Mouse (Mus musculus) E14TG2a.4 (cell line): ENCODE measurements at regions not wholly inside any gene's neighbourhood (a gene's known extent, or its start where the extent isn't known, plus 50 kb on each side); places are given as distances from the start of the nearest gene placed in this dataset.

Experiments
- H3K27me3 ChIP-seq: 2 replicates; pipeline ENCODE4 v1.6.1; 2014; ENCODE audit warnings: low read length, control low read depth; ENCODE audit not compliant: insufficient read depth
- H3K36me3 ChIP-seq: 2 replicates; pipeline ENCODE4 v1.6.1; 2014; ENCODE audit warnings: low read length, control low read depth; ENCODE audit not compliant: insufficient read depth
- H3K4me1 ChIP-seq: replicated peaks from 2 replicates; pipeline ENCODE4 v1.6.1; 2014; ENCODE audit warnings: low read depth, low read length, control low read depth
- H3K4me3 ChIP-seq: replicated peaks from 2 replicates; pipeline ENCODE4 v1.5.1; 2014; ENCODE audit warnings: mild to moderate bottlenecking, low read length
- H3K9me3 ChIP-seq: 2 replicates; pipeline ENCODE4 v1.6.1; 2014; ENCODE audit warnings: low read length, control low read depth
- CTCF ChIP-seq: conservative IDR thresholded peaks from 2 replicates; pipeline ENCODE4 v1.5.1; 2014; ENCODE audit warnings: low read length
- NANOG ChIP-seq: IDR thresholded peaks from 2 replicates; pipeline ENCODE4 v1.6.1; 2014; ENCODE audit warnings: borderline replicate concordance, low read length, mixed read lengths
- POU5F1 ChIP-seq: IDR thresholded peaks from 2 replicates; pipeline ENCODE4 v1.6.1; 2014; ENCODE audit warnings: low read length, borderline replicate concordance

- no peaks in the 10 kb centered on the region for H3K36me3 ChIP-seq
- no peak overlapping the region for H3K4me3 ChIP-seq
- H3K9me3 ChIP-seq, result no peaks in the 10 kb centered on the region
- TF ChIP-seq CTCF (no peak), NANOG (no peak), POU5F1 (no peak)
- H3K27me3 ChIP-seq, result no peaks in the 10 kb centered on the region
- H3K4me1 ChIP-seq, result no peaks in the 10 kb centered on the region
Measured at GRCm38 (mm10) chr9:69937863-69938262, 51.4 kb upstream of the Bnip2 start.
